Mouse (Mus musculus) neural tube, embryonic 13.5 days (tissue): Measurements from ENCODE around the gene Ankrd12. TPM values are rescaled to one million over a fixed set of nuclear protein-coding genes. Genes with fewer than 3 reads are reported as not detected.

ENCODE experiments used
- ATAC-seq: fragments of 200-750 bp; cut with Nextera tagmentation; 2 replicates; pipeline ENCODE4 v1.8.0; 2017; ENCODE audit warnings: low read depth, mild to moderate bottlenecking, moderate TSS enrichment, moderate library complexity
- H3K27ac ChIP-seq: fragments of 300-500 bp; sonication (generic); replicated peaks from 2 replicates; pipeline ENCODE4 v1.5.1; 2015; ENCODE audit warnings: moderate library complexity, mild to moderate bottlenecking, inconsistent platforms
- H3K27me3 ChIP-seq: fragments of 300-500 bp; sonication (generic); 2 replicates; pipeline ENCODE4 v1.6.1; 2015; ENCODE audit warnings: mild to moderate bottlenecking, inconsistent platforms
- H3K36me3 ChIP-seq: fragments of 300-500 bp; sonication (generic); 2 replicates; pipeline ENCODE4 v1.6.1; 2015; ENCODE audit warnings: mild to moderate bottlenecking, inconsistent platforms
- H3K4me1 ChIP-seq: fragments of 300-500 bp; sonication (generic); replicated peaks from 2 replicates; pipeline ENCODE4 v1.6.1; 2015; ENCODE audit warnings: inconsistent platforms
- H3K4me2 ChIP-seq: fragments of 300-500 bp; sonication (generic); 2 replicates; pipeline ENCODE4 v1.6.1; 2015; ENCODE audit warnings: inconsistent platforms, mild to moderate bottlenecking, moderate library complexity
- H3K4me3 ChIP-seq: fragments of 300-500 bp; sonication (generic); 2 replicates; pipeline ENCODE4 v1.5.1; 2015; ENCODE audit warnings: mild to moderate bottlenecking, inconsistent platforms
- H3K9ac ChIP-seq: fragments of 300-500 bp; sonication (generic); 2 replicates; pipeline ENCODE4 v1.6.1; 2015; ENCODE audit warnings: moderate library complexity, mild to moderate bottlenecking, inconsistent platforms
- H3K9me3 ChIP-seq: fragments of 300-500 bp; sonication (generic); 2 replicates; pipeline ENCODE4 v1.6.1; 2016; ENCODE audit warnings: inconsistent platforms
- WGBS: fragments of 180-500 bp; shearing (Covaris S2); methylation state at CpG from one replicate; pipeline ENCODE4 v1.1.7; 2015; 5-methylcytosine and 5-hydroxymethylcytosine counted together
- polyA plus RNA-seq: library from polyadenylated mRNA; unstranded; fragments of >200 nt; fragmentation: Nextera tagmentation; extraction: Ambion mirVana; gene quantifications from 2 replicates; pipeline ENCODE4 v1.2.1, GENCODE M21; 2015

Gene Ankrd12
- polyA plus RNA-seq, 1 experiment from 2014 or later: 129 TPM

DNA sequence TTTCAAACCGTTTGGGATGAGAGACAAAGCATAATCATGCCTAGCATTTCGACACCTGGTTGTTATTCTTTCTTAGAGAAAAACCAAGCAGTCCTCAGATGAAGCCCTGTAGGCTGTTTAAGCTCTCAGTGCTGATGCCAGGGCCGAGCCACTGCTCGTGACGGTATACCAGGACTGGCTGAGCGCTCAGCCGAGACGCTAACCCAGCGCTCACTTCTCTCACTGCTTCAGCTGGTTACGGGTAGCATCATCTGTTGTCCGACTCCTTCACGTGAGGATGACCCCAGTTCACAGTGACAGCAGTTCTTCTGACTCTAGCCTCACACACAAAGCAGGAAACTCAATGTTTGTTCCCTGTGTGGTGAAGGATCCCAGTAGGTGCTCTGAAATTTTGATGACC is 136.7 kb downstream of the Ankrd12 start:
- Histone ChIP-seq H3K9ac (0 out of 2 replicates have a peak overlapping the region, but pooled peaks have one; percentile 5), H3K9me3 (no peaks in the 10 kb centered on the region), H3K4me2 (no peak overlapping the region), H3K36me3 (peaks cover 32% of the 10 kb centered on the region), H3K27me3 (no peaks in the 10 kb centered on the region), H3K4me3 (no peak overlapping the region), H3K27ac (peak overlapping the region; percentile 70), H3K4me1 (peaks cover 33% of the 10 kb centered on the region)
- no peak for ATAC-seq
- WGBS: 65% methylated on average over 12 of the region's 12 CpGs

GRCm38 (mm10) chr17:65939461-65940192 is 137.3 kb downstream of the Ankrd12 start:
- ATAC-seq: no peak
- 64% methylated on average over 14 of the region's 14 CpGs for WGBS
- Histone ChIP-seq H3K9me3 (no peaks in the 10 kb centered on the region), H3K4me3 (no peak overlapping the region), H3K27me3 (no peaks in the 10 kb centered on the region), H3K9ac (0 out of 2 replicates have a peak overlapping the region, but pooled peaks have one; percentile 5), H3K4me1 (peaks cover 33% of the 10 kb centered on the region), H3K4me2 (no peak overlapping the region), H3K27ac (peak overlapping the region; percentile 70), H3K36me3 (peaks cover 31% of the 10 kb centered on the region)

DNA sequence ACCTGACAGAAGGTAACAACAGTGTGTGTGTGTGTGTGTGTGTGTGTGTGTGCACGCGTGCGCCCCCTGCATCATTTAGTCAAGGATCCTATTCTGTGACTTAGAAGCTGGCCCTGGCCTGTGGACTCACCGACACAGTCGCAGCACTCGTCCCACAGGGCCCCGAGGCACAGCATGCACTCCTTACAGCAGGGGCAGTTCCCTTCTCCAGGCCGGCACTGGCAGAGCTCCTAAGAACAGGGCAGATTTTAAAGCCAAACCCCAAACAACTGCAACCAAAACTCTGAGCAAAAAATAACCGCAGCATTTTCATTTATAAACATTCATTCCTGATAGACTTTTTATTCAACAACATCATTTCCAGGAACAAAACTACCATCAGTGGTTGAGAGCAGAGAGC is 139.2 kb downstream of the Ankrd12 start:
- ATAC-seq: no peak
- no peak overlapping the region for H3K4me2 ChIP-seq
- H3K27ac ChIP-seq: no peak overlapping the region
- peaks cover 33% of the 10 kb centered on the region for H3K4me1 ChIP-seq
- H3K9me3 ChIP-seq: no peaks in the 10 kb centered on the region
- 96% methylated on average over 9 of the region's 9 CpGs for WGBS
- no peak overlapping the region for H3K4me3 ChIP-seq
- H3K36me3 ChIP-seq: peaks cover 38% of the 10 kb centered on the region
- H3K9ac ChIP-seq: no peak overlapping the region
- H3K27me3 ChIP-seq: no peaks in the 10 kb centered on the region

DNA sequence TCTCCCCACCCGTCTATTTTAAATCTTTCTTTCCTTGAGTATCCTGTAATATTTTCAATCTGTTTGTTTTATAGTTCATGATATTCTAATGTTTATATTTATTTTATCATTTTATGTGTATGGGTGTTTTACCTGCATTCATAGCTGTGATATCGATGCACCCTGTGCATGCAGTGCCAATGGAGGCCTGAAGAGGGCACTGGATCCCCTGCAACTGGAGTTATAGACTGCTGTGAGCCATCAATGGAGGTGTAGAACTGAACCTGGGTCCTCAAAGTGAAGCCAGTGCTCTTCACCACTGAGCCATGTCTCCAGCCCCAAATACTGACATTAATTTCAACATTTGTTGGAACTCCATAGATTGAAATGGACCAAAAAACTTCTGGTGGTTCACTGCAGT is 143.1 kb downstream of the Ankrd12 start:
- Histone ChIP-seq H3K9ac (no peak overlapping the region), H3K4me3 (no peak overlapping the region), H3K4me2 (no peak overlapping the region), H3K4me1 (peaks cover 15% of the 10 kb centered on the region), H3K9me3 (no peaks in the 10 kb centered on the region), H3K27ac (no peak overlapping the region), H3K27me3 (no peaks in the 10 kb centered on the region), H3K36me3 (peaks cover 57% of the 10 kb centered on the region)
- WGBS: 92% methylated on average over 2 of the region's 2 CpGs
- ATAC-seq: no peak

DNA sequence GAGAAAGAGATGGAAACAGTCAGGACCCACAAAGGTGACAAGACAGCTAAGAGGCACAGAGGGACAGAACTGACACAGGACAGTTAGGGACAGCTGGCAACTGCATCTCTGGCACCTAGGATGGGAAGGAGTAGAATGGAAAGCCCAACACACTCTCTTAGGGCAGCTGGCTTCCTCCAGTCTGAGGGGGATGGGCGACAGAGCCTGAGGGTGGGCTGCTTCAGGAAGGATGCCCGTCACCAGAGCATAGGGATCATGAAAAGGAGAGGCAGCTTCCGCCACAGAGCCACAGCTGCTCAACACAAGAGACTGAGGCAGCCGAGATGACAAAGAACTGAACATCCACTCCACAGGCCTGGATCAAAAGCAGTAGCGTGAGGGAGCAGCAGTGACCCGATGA is 145.4 kb downstream of the Ankrd12 start:
- Histone ChIP-seq H3K9ac (no peak overlapping the region), H3K4me2 (no peak overlapping the region), H3K4me3 (no peak overlapping the region), H3K36me3 (peaks cover 66% of the 10 kb centered on the region), H3K4me1 (peaks cover 18% of the 10 kb centered on the region), H3K27ac (peak overlapping the region; percentile 57), H3K9me3 (no peaks in the 10 kb centered on the region), H3K27me3 (no peaks in the 10 kb centered on the region)
- peak; percentile 75 for ATAC-seq
- WGBS: 41% methylated on average over 6 of the region's 6 CpGs

DNA sequence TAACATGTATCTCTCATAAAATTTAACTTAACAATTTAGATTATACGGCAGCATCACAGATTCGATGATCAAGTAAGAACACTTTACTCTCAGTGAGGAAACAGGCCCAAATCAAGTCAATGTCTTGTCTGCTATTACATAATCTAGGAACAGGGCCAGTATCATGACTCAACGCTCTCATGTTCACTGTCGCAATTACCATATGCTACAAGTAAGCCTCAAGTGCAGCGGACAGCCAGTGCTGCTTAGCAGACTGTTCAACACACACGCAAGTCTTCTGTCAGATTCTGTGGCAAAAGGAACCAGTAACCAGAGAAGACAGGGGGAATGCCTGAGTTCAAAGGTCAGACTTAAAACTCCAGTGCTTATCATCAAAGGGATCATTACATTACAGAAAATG is 145.9 kb downstream of the Ankrd12 start:
- 91% methylated on average over 6 of the region's 6 CpGs for WGBS
- peaks cover 67% of the 10 kb centered on the region for H3K36me3 ChIP-seq

GRCm38 (mm10) chr17:65930158-65930826 is 146.6 kb downstream of the Ankrd12 start:
- Histone ChIP-seq H3K27me3 (no peaks in the 10 kb centered on the region), H3K36me3 (peaks cover 68% of the 10 kb centered on the region), H3K9me3 (no peaks in the 10 kb centered on the region), H3K4me2 (no peak overlapping the region), H3K4me3 (no peak overlapping the region), H3K9ac (no peak overlapping the region), H3K27ac (no peak overlapping the region), H3K4me1 (peaks cover 18% of the 10 kb centered on the region)
- 89% methylated on average over 7 of the region's 7 CpGs for WGBS
- no peak for ATAC-seq

More for the DNA sequence above, 145.9 kb downstream of the Ankrd12 start:
- peak overlapping the region; percentile 57; the same call in 1 of the 2 replicates for H3K27ac ChIP-seq
- no peak overlapping the region for H3K4me2 ChIP-seq
- H3K27me3 ChIP-seq: no peaks in the 10 kb centered on the region
- H3K9ac ChIP-seq: no peak overlapping the region
- no peaks in the 10 kb centered on the region for H3K9me3 ChIP-seq
- H3K4me1 ChIP-seq: peaks cover 18% of the 10 kb centered on the region
- H3K4me3 ChIP-seq: no peak overlapping the region
- no peak; the same call in 1 of the 2 replicates for ATAC-seq

DNA sequence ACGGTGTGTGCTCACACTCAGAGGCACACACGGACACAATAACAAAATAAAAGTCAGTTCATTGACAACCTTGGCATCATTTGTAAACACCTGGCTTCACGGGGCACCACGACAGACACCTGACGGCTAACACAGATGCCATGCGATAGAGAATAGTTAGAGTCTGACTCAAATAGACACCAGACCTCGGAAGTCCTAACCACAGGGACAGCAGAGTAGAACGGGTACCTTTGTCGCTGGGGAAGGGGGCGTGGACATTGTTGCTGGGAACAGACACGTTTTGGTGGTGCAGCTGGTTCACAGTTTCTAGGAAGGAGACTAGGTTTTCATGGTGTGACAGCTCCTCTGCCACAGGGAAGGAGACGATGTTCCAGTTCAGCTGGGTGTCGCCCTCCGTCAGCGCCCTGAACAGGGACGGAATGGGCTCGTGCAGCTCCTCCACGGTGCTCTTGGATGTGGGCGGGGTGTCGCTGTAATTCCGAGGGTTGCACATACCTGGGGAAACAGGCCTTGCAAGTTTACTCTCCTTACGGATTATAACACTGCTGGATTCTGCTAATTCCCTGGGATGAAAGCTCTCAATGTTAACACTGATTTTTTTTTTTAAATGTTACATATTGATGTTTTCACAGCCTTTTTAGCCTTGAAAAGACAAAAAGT is 147.4 kb downstream of the Ankrd12 start:
- H3K27me3 ChIP-seq: no peaks in the 10 kb centered on the region
- H3K4me1 ChIP-seq: peaks cover 18% of the 10 kb centered on the region
- H3K9ac ChIP-seq: no peak overlapping the region
- H3K4me2 ChIP-seq: no peak overlapping the region
- H3K9me3 ChIP-seq: no peaks in the 10 kb centered on the region
- no peak overlapping the region for H3K4me3 ChIP-seq
- WGBS: 89% methylated on average over 22 of the region's 22 CpGs
- H3K36me3 ChIP-seq: peaks cover 71% of the 10 kb centered on the region
- H3K27ac ChIP-seq: no peak overlapping the region
- no peak for ATAC-seq

- Histone ChIP-seq H3K9me3 (no peaks in the 10 kb centered on the region), H3K27me3 (no peaks in the 10 kb centered on the region), H3K4me3 (no peak overlapping the region), H3K4me2 (no peak overlapping the region), H3K4me1 (peaks cover 16% of the 10 kb centered on the region), H3K9ac (no peak overlapping the region), H3K36me3 (peaks cover 73% of the 10 kb centered on the region), H3K27ac (no peak overlapping the region)
- ATAC-seq: no peak
- 60% methylated on average over 4 of the region's 4 CpGs for WGBS
These were observed 149.8 kb downstream of the Ankrd12 start for GRCm38 (mm10) chr17:65927077-65927476.

- no peak overlapping the region for H3K4me3 ChIP-seq
- WGBS: 78% methylated on average over 5 of the region's 5 CpGs
These were observed 152.7 kb downstream of the Ankrd12 start for GRCm38 (mm10) chr17:65924218-65924617.

DNA sequence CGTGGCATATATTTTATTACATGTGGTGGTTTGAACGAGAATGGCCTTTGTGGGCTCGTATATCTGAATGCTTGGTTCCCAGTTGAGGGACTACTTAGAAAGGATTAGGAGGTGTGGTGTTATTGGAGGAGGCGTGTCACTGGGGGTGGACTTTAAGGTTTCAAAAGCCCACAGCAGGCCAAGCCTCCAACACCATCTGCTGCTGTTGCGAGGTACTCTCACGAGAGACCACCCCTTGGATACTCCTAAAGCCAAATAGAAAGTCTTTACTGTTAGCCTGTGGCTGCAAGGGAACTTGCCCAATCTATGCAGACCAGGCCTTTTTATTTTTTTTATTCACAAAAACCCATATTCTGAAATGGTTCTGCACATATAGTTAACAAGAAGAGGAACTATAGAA is 154.9 kb downstream of the Ankrd12 start:
- Histone ChIP-seq H3K4me3 (no peak overlapping the region), H3K27ac (no peak overlapping the region), H3K36me3 (peaks cover 57% of the 10 kb centered on the region), H3K9ac (no peak overlapping the region), H3K4me1 (peaks cover 1% of the 10 kb centered on the region; the same call in 1 of the 2 replicates), H3K9me3 (no peaks in the 10 kb centered on the region), H3K27me3 (no peaks in the 10 kb centered on the region), H3K4me2 (no peak overlapping the region)
- ATAC-seq: no peak
- WGBS: 84% methylated on average over 6 of the region's 6 CpGs

More at GRCm38 (mm10) chr17:65924218-65924617, 152.7 kb downstream of the Ankrd12 start:
- H3K9me3 ChIP-seq: no peaks in the 10 kb centered on the region
- no peak overlapping the region for H3K9ac ChIP-seq
- H3K4me2 ChIP-seq: no peak overlapping the region
- no peak overlapping the region for H3K27ac ChIP-seq
- H3K27me3 ChIP-seq: no peaks in the 10 kb centered on the region
- peaks cover 5% of the 10 kb centered on the region; the same call in 1 of the 2 replicates for H3K4me1 ChIP-seq
- H3K36me3 ChIP-seq: peaks cover 70% of the 10 kb centered on the region
- ATAC-seq: no peak

DNA sequence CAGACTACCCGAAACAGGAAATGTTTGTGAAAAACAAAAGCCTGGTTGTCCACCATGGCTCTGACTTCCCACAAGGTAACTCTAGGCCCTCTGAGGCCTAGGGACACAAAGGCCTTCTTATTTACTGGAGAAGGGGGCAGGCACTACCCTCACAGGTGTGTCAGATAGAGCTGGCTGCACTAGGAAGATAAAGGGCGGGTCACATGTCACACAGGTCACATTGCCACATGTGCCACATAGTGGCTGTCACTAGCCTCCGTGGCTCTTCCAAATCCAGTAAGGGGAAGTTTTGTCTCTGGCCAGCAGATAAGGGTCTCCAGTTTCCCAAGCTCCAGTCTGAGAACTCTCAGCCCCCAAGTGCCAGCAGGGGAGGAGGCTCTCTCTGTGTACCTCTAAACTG is 157.7 kb downstream of the Ankrd12 start:
- Histone ChIP-seq H3K4me1 (peaks cover 10% of the 10 kb centered on the region; the same call in 1 of the 2 replicates), H3K27me3 (no peaks in the 10 kb centered on the region), H3K4me2 (no peak overlapping the region), H3K9ac (no peak overlapping the region), H3K4me3 (no peak overlapping the region), H3K27ac (no peak overlapping the region), H3K9me3 (no peaks in the 10 kb centered on the region), H3K36me3 (peaks cover 32% of the 10 kb centered on the region)
- WGBS: 81% methylated on average over 3 of the region's 3 CpGs
- ATAC-seq: no peak
